Mouse (Mus musculus) liver, embryonic 14.5 days (tissue): ENCODE measurements at regions not wholly inside any gene's neighbourhood (a gene's known extent, or its start where the extent isn't known, plus 50 kb on each side); places are given as distances from the start of the nearest gene placed in this dataset.

ENCODE experiments used
- CTCF ChIP-seq: IDR thresholded peaks from 2 replicates; pipeline ENCODE4 v1.5.1; 2016; ENCODE audit warnings: antibody characterized with exemption, low read depth, control low read depth
- EP300 ChIP-seq: IDR thresholded peaks from 2 replicates; pipeline ENCODE4 v1.6.1; 2016; ENCODE audit warnings: antibody characterized with exemption, low read depth

- TF ChIP-seq CTCF (no peak), EP300 (no peak)
Observed at GRCm38 (mm10) chr5:132633198-132633884, 90.2 kb upstream of the Auts2 start.
